In the genomic region with DNA sequence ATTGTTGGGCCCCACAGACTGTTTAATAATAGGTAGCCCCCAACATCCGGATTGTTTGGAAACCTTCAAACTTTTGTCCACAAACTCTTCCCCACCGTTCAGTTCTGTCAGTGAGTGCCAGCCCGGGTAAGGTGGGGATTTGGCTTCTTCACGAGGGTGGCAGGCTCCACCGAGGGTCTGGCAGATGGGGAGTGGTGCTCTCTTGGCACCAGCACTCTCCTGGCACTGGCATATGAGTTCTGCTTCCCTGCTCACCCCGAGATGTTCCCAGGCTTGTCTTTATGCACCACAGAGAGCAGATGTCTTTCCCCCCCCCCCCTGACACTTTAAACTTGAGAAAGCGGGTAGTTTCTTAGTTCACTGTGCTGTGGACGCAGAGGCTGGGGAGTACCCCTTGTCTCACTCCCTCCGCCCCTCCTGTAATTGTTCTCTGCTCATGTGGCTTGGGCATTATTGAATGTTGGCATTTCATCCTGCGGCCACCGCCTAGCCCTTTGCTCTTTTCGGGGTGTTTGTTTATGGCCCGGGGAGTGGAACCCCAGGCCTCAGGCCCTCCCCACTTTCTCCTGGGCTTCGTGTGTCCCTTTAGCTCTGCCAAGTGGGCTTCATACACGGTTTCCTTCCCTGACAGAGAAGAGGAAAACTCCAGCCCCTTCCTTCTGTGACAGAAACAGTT, we compare ENCODE assay signal across 8 mouse cellular contexts. TPM values are rescaled to one million over a fixed set of nuclear protein-coding genes. Genes with fewer than 3 reads are reported as not detected.
DNase-seq lines count a peak whose midpoint lies in the region; ATAC-seq lines count a peak whose summit lies in the region.

No protein-coding gene starts in this region.

- peak overlapping the region; percentile 81 for H3K27ac ChIP-seq in heart, embryonic 12.5 days (ENCODE audit: poor library complexity, severe bottlenecking)
- peak overlapping the region; percentile 84 for H3K27ac ChIP-seq in brown adipose tissue, adult 24 weeks (replicated peaks; ENCODE audit: low read depth, low read length)
- H3K27ac ChIP-seq in hindbrain, embryonic 12.5 days: peak overlapping the region; percentile 70

- no peak for ATAC-seq in heart, embryonic 12.5 days (ENCODE audit: insufficient number of reproducible peaks, low FRiP score)
- ATAC-seq in hindbrain, embryonic 12.5 days (ENCODE audit: low FRiP score): no peak

- no peaks in the 10 kb centered on the region for H3K27me3 ChIP-seq in heart, embryonic 12.5 days (replicated peaks)
- H3K27me3 ChIP-seq in hindbrain, embryonic 12.5 days: no peaks in the 10 kb centered on the region

- H3K4me1 ChIP-seq in heart, embryonic 12.5 days (replicated peaks): peaks cover 68% of the 10 kb centered on the region
- peaks cover 24% of the 10 kb centered on the region for H3K4me1 ChIP-seq in brown adipose tissue, adult 24 weeks (ENCODE audit: control insufficient read depth, insufficient read depth, insufficient read length, low read length)
- peaks cover 64% of the 10 kb centered on the region for H3K4me1 ChIP-seq in hindbrain, embryonic 12.5 days

- peaks cover 11% of the 10 kb centered on the region for H3K36me3 ChIP-seq in heart, embryonic 12.5 days
- peaks cover 13% of the 10 kb centered on the region for H3K36me3 ChIP-seq in hindbrain, embryonic 12.5 days

- H3K4me3 ChIP-seq in heart, embryonic 12.5 days: peak overlapping the region; percentile 85
- H3K4me3 ChIP-seq in brown adipose tissue, adult 24 weeks (ENCODE audit: insufficient read depth, low read depth, low read length): peak overlapping the region; percentile 96
- H3K4me3 ChIP-seq in hindbrain, embryonic 12.5 days: peak overlapping the region; percentile 89

- WGBS in heart, embryonic 12.5 days: 29% methylated on average over 15 of the region's 15 CpGs
- 6% methylated on average over 15 of the region's 15 CpGs for WGBS in hindbrain, embryonic 12.5 days

- H3K9me3 ChIP-seq in heart, embryonic 12.5 days (replicated peaks): no peaks in the 10 kb centered on the region
- H3K9me3 ChIP-seq in hindbrain, embryonic 12.5 days (replicated peaks): no peaks in the 10 kb centered on the region

- peak overlapping the region; percentile 92 for H3K4me2 ChIP-seq in heart, embryonic 12.5 days
- peak overlapping the region; percentile 99 for H3K4me2 ChIP-seq in hindbrain, embryonic 12.5 days (replicated peaks)

- DNase-seq in heart, postnatal 25 days (ENCODE audit: low spot score): no peak
- DNase-seq in lung, postnatal 4 days: peak; percentile 36 to 50
- DNase-seq in ovary, postnatal 36 days (ENCODE audit: low spot score): no peak
- no peak for DNase-seq in c-Kit-positive CD71-positive TER-119-positive erythroid progenitor cells, embryonic 14.5 days (ENCODE audit: low spot score)
- DNase-seq in urinary bladder, adult 2 months (ENCODE audit: low spot score): no peak

- peak overlapping the region; percentile 100 for H3K9ac ChIP-seq in heart, embryonic 12.5 days
- peak overlapping the region; percentile 100 for H3K9ac ChIP-seq in hindbrain, embryonic 12.5 days

- intact Hi-C loops in heart, postnatal 25 days (cut with DNase I): no loop called here

RNA-seq across cellular contexts. Expression of a gene that starts 26.0 kb away (rescaled TPM):
- polyA plus RNA-seq in heart, embryonic 12.5 days (2016; fragmentation: Nextera tagmentation; extraction: Ambion mirVana): 0.09 TPM in 2 replicates
- under 1 TPM in 1 of 2 experiments, not detected in 1; 0.14 TPM for total RNA-seq in heart, postnatal 25 days (2021)
- polyA plus RNA-seq in brown adipose tissue, adult 24 weeks (2012; ENCODE audit: insufficient read depth, insufficient read length, missing spikeins): not detected in 2 replicates
- 0.50 and 0.79 TPM in 2 replicates for polyA plus RNA-seq in hindbrain, embryonic 12.5 days (2016; fragmentation: Nextera tagmentation; extraction: Ambion mirVana)
- polyA plus RNA-seq in urinary bladder, adult 2 months (2012; rRNA removed): 0.28 and 0.33 TPM in 2 replicates

Comparison
In these comparisons a context has a peak if more than half of its experiments do, and no peak if none do; other contexts are left out.
1. DNase-seq: peak in lung, postnatal 4 days (2 of 2); none in heart, postnatal 25 days (single experiment), ovary, postnatal 36 days (single experiment), c-Kit-positive CD71-positive TER-119-positive erythroid progenitor cells, embryonic 14.5 days (single experiment) and urinary bladder, adult 2 months (single experiment).
2. Peak in every context shown above with its lines, with median percentiles within 50 percentile points of each other: H3K27ac ChIP-seq and H3K4me3 ChIP-seq.